Mouse (Mus musculus): Measurements from ENCODE around the gene Flnb. TPM values are rescaled to one million over a fixed set of nuclear protein-coding genes. Genes with fewer than 3 reads are reported as not detected.

Gene Flnb
- 12.0 and 12.6 TPM in 2 replicates for polyA plus RNA-seq (2015; fragmentation: Nextera tagmentation; extraction: Ambion mirVana)

GRCm38 (mm10) chr14:7817770-7818462 lies at the start of gene Flnb:
Gene Flnb (plus strand): TSS chr14:7817957.
- no peaks in the 10 kb centered on the region for H3K27me3 ChIP-seq (replicated peaks)
- WGBS: under 1% methylated on average over 49 of the region's 49 CpGs
- H3K36me3 ChIP-seq (replicated peaks): no peaks in the 10 kb centered on the region
- H3K4me2 ChIP-seq: peak within 1 kb of the TSS; percentile 92
- H3K9ac ChIP-seq: peak within 1 kb of the TSS; percentile 90
- H3K4me1 ChIP-seq: peaks cover 31% of the 10 kb centered on the region
- H3K27ac ChIP-seq: peak within 1 kb of the TSS; percentile 84
- H3K9me3 ChIP-seq: no peaks in the 10 kb centered on the region
- ATAC-seq (replicated peaks): peak; percentile 98
- H3K4me3 ChIP-seq: peak within 1 kb of the TSS; percentile 89

DNA sequence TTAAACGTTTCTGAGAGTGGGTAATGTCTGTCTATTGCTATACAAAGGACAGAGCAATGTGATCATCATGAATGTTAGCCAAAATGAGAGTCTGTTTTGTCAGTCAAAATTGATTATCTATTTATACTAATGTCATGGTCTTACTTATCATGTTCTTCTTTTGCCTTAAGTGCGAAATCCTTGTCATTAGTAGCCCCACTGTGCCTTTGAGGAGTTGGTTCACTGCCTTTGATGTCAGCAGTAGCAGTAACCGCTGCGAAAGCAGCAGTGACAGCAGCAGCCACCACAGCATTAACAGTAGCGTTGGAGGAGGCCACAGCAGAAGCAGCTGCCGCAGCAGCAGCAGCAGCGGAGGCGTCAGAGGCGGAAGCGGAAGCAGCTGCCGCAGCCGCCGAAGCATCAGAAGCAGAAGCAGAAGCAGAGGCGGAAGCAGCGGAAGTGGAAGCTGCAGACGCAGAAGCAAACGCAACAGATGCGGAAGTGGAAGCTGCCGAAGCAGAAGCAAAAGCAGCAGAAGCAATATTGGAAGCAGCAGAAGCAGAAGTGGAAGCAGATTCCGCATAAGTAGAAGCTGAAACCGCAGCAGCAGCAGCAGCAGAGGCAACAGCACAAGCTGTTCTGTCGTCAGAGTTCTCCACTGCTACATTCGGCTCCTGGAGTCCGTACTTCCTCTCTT lies 43.9 kb upstream of the Flnb start:
- Histone ChIP-seq H3K4me1 (no peaks in the 10 kb centered on the region), H3K4me2 (peak overlapping the region; percentile 54), H3K27ac (peak overlapping the region; percentile 80), H3K9me3 (no peaks in the 10 kb centered on the region), H3K9ac (peak overlapping the region; percentile 49), H3K27me3 (replicated peaks) (no peaks in the 10 kb centered on the region), H3K36me3 (replicated peaks) (no peaks in the 10 kb centered on the region), H3K4me3 (peak overlapping the region; percentile 46)
- WGBS: 34% methylated on average over 24 of the region's 24 CpGs
- peak; percentile 94 for ATAC-seq (replicated peaks)

GRCm38 (mm10) chr14:7786073-7786472 lies 31.7 kb upstream of the Flnb start:
- H3K27me3 ChIP-seq (replicated peaks): no peaks in the 10 kb centered on the region
- H3K27ac ChIP-seq: no peak overlapping the region
- no peak overlapping the region for H3K9ac ChIP-seq
- H3K36me3 ChIP-seq (replicated peaks): no peaks in the 10 kb centered on the region
- no peaks in the 10 kb centered on the region for H3K9me3 ChIP-seq
- peaks cover 2% of the 10 kb centered on the region; the same call in 1 of the 2 replicates for H3K4me1 ChIP-seq
- H3K4me3 ChIP-seq: no peak overlapping the region
- 56% methylated on average over 13 of the region's 13 CpGs for WGBS
- ATAC-seq (replicated peaks): no peak
- no peak overlapping the region for H3K4me2 ChIP-seq

DNA sequence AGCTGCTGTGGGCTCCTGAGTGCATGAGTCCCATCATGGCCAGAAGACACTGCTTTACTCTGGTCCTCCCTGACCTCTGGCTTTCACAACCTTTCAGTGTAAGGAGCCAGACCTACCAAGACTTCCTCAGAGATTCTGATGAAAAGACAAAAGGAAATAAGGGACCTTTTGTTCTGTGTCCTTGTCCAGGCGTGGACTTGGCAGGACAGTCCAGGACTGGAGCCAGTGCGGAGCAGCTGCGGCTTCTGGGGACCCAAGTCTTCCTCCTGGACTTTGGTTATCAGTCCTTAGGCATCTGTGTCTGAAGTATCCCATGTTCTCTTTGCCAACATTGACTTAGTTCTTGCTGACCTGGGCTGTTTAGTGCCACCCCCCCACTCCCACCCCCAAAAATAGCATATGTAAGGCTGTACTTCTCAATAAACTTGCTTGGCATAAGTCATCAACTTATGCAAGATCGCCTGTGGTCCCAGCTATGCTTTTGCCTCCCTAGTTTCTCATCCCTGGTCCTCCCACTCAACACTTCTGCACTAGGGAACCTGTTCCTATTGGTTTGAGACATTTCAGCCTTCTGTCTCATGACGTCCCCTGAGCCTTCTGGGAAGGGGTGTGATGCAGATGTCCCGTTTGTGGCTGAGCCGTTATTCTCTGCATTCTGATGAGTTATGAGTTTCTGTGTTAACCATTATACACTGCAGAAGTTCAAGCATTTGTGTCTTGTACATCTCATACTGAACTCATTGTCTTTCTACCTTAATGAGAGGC lies 28.3 kb upstream of the Flnb start:
- no peak overlapping the region for H3K9ac ChIP-seq
- no peaks in the 10 kb centered on the region for H3K27me3 ChIP-seq (replicated peaks)
- no peak overlapping the region for H3K4me2 ChIP-seq
- H3K4me3 ChIP-seq: no peak overlapping the region
- peaks cover 12% of the 10 kb centered on the region for H3K4me1 ChIP-seq
- ATAC-seq (replicated peaks): no peak
- H3K9me3 ChIP-seq: no peaks in the 10 kb centered on the region
- no peaks in the 10 kb centered on the region for H3K36me3 ChIP-seq (replicated peaks)
- no peak overlapping the region for H3K27ac ChIP-seq
- WGBS: 89% methylated on average over 7 of the region's 7 CpGs

- H3K4me2 ChIP-seq: peak overlapping the region; percentile 87
- peak overlapping the region; percentile 42 for H3K9ac ChIP-seq
- no peaks in the 10 kb centered on the region for H3K9me3 ChIP-seq
- peak overlapping the region; percentile 49 for H3K4me3 ChIP-seq
- WGBS: 15% methylated on average over 19 of the region's 19 CpGs
- ATAC-seq (replicated peaks): no peak
- H3K4me1 ChIP-seq: peaks cover 12% of the 10 kb centered on the region
- H3K27ac ChIP-seq: peak overlapping the region; percentile 43
- H3K36me3 ChIP-seq (replicated peaks): no peaks in the 10 kb centered on the region
- no peaks in the 10 kb centered on the region for H3K27me3 ChIP-seq (replicated peaks)
Measured at GRCm38 (mm10) chr14:7791061-7791531, 26.7 kb upstream of the Flnb start.

- Histone ChIP-seq H3K9me3 (no peaks in the 10 kb centered on the region), H3K4me1 (peaks cover 12% of the 10 kb centered on the region), H3K9ac (peak within 1 kb of the TSS; percentile 42), H3K27ac (peak within 1 kb of the TSS; percentile 43), H3K4me2 (peak within 1 kb of the TSS; percentile 87), H3K27me3 (replicated peaks) (no peaks in the 10 kb centered on the region), H3K4me3 (peak within 1 kb of the TSS; percentile 49), H3K36me3 (replicated peaks) (no peaks in the 10 kb centered on the region)
- peak; percentile 93 for ATAC-seq (replicated peaks)
- under 1% methylated on average over 30 of the region's 30 CpGs for WGBS
Measured at GRCm38 (mm10) chr14:7791532-7792159, 26.1 kb upstream of the Flnb start, which contains the start of gene Gm26661. Gene Gm26661 (plus strand): TSS chr14:7791587.

DNA sequence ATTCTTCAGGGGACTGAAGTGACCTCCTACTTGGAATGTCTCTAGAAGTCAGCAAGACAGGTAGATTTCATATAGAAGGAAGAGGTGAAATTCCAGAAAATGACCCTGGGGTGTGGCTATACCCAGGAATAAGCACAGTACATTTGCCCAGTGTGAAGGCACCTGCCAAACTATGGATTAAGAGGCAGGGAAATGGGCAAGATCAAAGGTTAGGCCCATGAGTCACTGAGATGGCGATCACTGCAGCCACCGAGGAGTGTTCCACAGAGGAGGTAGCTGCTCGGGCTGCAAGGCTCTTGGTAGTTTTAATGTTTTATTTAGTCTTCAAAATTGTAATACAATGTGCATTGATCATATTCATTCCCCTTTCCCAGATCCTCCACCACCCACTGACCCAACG lies 21.8 kb upstream of the Flnb start:
- no peak overlapping the region for H3K4me2 ChIP-seq
- no peak for ATAC-seq (replicated peaks)
- WGBS: 95% methylated on average over 4 of the region's 4 CpGs
- H3K9me3 ChIP-seq: no peaks in the 10 kb centered on the region
- no peaks in the 10 kb centered on the region for H3K27me3 ChIP-seq (replicated peaks)
- H3K36me3 ChIP-seq (replicated peaks): no peaks in the 10 kb centered on the region
- H3K27ac ChIP-seq: no peak overlapping the region
- no peak overlapping the region for H3K9ac ChIP-seq
- H3K4me3 ChIP-seq: no peak overlapping the region
- peaks cover 11% of the 10 kb centered on the region for H3K4me1 ChIP-seq

DNA sequence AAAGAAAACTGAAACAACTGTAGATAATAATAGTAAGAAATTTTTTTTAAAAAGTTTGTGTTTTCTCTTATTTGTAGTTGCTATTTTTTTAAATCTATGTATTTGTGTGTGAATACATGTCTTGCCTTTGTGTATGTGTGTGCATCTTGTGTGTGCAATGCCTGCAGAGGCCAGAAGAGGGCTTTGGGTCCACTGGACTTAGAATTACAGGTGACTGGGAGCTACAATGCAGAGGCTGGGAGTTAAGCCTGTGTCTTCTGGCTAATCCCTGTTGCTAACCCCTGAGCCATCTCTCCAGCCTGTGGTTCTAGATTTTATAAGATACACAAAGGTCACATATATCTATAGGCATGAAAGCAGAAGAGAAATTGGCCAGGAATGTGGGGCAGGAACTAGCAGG lies 17.1 kb upstream of the Flnb start:
- Histone ChIP-seq H3K27me3 (replicated peaks) (no peaks in the 10 kb centered on the region), H3K9me3 (no peaks in the 10 kb centered on the region), H3K4me1 (no peaks in the 10 kb centered on the region), H3K27ac (no peak overlapping the region), H3K9ac (no peak overlapping the region), H3K4me2 (no peak overlapping the region), H3K36me3 (replicated peaks) (no peaks in the 10 kb centered on the region), H3K4me3 (no peak overlapping the region)
- no peak for ATAC-seq (replicated peaks)

- 9% methylated on average over 4 of the region's 4 CpGs for WGBS
- H3K9ac ChIP-seq: no peak overlapping the region
- H3K9me3 ChIP-seq: no peaks in the 10 kb centered on the region
Measured at GRCm38 (mm10) chr14:7801831-7802230, 15.9 kb upstream of the Flnb start.

GRCm38 (mm10) chr14:7803874-7804557 lies 13.7 kb upstream of the Flnb start:
- 0 out of 2 replicates have a peak, but pooled peaks have one; percentile 33 for ATAC-seq (replicated peaks)
- H3K4me1 ChIP-seq: no peaks in the 10 kb centered on the region

More at GRCm38 (mm10) chr14:7801831-7802230, 15.9 kb upstream of the Flnb start:
- Histone ChIP-seq H3K27ac (no peak overlapping the region), H3K4me1 (no peaks in the 10 kb centered on the region), H3K4me2 (no peak overlapping the region), H3K4me3 (no peak overlapping the region), H3K27me3 (replicated peaks) (no peaks in the 10 kb centered on the region), H3K36me3 (replicated peaks) (no peaks in the 10 kb centered on the region)
- no peak for ATAC-seq (replicated peaks)

GRCm38 (mm10) chr14:7804558-7804905 lies 13.2 kb upstream of the Flnb start:
- H3K4me1 ChIP-seq: no peaks in the 10 kb centered on the region
- H3K9me3 ChIP-seq: no peaks in the 10 kb centered on the region
- no peak overlapping the region for H3K4me3 ChIP-seq
- no peaks in the 10 kb centered on the region for H3K36me3 ChIP-seq (replicated peaks)
- no peak overlapping the region for H3K27ac ChIP-seq
- no peaks in the 10 kb centered on the region for H3K27me3 ChIP-seq (replicated peaks)
- H3K4me2 ChIP-seq: no peak overlapping the region
- ATAC-seq (replicated peaks): no peak
- no peak overlapping the region for H3K9ac ChIP-seq
- WGBS: 94% methylated on average over 2 of the region's 2 CpGs

More at GRCm38 (mm10) chr14:7803874-7804557, 13.7 kb upstream of the Flnb start:
- H3K9me3 ChIP-seq: no peaks in the 10 kb centered on the region
- no peak overlapping the region for H3K9ac ChIP-seq
- WGBS: 70% methylated on average over 4 of the region's 4 CpGs
- H3K4me3 ChIP-seq: no peak overlapping the region
- H3K27ac ChIP-seq: no peak overlapping the region
- no peaks in the 10 kb centered on the region for H3K36me3 ChIP-seq (replicated peaks)
- H3K27me3 ChIP-seq (replicated peaks): no peaks in the 10 kb centered on the region
- no peak overlapping the region for H3K4me2 ChIP-seq

Measured in midbrain, embryonic 15.5 days (tissue).